Mouse (Mus musculus) monocyte, adult 2 months (primary cell): Measurements from ENCODE around the gene Foxn3.

Experiments
- DNase-seq, 2 experiments: peaks; one replicate each; pipeline ENCODE4 v3.0.0; 2022; ENCODE audit warnings: low spot score in 2 of 2, low read depth in 1 of 2

Foxn3 gene

DNA sequence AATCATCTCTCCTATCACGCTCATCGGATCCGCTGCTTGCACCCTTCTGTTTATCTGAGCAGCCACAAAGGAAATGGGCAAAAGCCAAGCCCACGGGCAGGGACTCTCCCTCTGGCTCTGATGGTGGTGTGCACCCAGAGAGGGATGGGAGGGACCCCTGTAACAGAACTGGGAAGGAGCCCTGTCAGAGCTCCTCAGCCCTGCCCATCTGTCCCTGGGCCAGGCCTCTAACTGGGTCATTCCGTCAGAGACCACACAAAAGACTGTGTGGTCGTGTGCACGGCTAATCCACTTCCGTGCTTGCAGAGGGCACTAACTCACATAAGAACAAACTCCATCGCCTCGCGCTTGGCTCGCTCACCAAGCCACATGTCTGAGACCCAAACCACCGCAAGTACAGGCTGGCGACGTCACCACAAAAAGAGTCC, 95.5 kb downstream of the Foxn3 start:
- DNase-seq = peak; percentile 43 to 47

- DNase-seq = no peak
Observed at GRCm38 (mm10) chr12:99467256-99467883, 96.0 kb downstream of the Foxn3 start.

DNA sequence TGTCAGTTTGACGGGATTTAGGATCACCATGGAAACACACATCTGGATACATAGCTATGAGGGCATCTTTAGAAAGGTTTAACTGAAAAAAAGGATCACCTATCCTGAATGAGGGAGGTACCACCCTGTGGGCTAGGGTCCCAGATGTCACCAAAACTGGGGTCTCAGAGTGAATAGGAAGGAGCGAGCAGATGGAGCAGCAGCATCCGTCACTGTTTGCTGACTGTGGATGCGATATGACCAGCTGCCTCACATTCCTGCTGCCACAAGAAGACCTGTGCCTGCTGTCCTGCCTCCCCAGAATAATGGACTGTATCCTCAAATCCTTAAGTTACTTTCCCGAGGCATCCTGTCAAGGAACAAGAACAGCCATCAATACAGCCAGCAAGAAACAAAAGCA, 97.0 kb downstream of the Foxn3 start:
- DNase-seq = no peak

- peak; percentile 26 to 38 for DNase-seq
Observed at GRCm38 (mm10) chr12:99464291-99464690, 99.1 kb downstream of the Foxn3 start.

DNA sequence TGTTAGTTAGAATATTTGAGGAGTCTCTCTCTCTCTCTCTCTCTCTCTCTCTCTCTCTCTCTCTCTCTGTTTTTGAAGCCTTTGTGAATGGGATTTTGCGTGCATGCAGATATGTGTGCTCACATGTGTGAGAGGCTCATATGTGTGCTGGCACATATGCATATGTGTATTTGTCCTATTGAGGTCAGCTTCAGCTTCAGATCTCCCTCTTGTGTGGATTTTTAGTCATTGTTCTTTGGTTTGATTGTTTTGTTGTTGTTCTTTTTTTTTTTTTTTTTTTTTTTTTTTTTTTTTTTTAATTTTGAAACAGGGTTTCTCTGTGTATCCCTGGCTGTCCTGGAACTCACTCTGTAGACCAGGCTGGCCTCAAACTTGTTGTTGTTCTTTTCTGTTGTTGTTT, 100.5 kb downstream of the Foxn3 start:
- DNase-seq = no peak

- DNase-seq = no peak
Observed at GRCm38 (mm10) chr12:99462302-99462701, 101.1 kb downstream of the Foxn3 start.

DNA sequence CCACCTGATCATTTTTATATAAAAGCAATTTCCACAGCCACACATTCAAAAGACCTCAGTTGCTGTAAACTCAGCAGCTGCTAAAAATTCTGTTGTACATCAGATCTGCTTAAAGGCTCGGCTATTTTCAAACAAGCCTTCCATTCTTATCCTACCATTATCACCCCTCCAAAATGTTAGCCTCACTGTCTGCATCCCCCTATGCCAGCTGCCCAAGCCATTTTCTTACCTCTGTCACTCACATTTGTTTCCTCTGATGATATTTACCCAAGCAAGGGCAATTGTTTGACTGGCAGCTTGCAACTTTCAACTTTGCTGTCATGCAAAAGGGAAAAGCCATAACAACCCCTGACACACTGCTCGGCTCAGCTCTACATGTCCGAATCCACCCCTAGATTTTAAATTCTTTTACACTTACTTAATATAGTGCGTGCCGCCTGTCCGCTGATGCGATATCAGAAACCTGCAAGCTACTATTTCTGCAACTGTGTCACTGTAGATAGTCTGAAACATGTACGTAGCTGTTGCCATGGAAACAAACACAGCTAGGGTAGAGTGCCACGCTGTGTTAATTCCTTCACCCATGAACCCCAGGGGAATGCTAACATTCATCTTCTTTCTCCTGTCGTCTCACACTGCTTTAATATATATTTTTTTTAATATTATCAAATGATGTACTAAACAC, 105.7 kb downstream of the Foxn3 start:
- no peak for DNase-seq

DNA sequence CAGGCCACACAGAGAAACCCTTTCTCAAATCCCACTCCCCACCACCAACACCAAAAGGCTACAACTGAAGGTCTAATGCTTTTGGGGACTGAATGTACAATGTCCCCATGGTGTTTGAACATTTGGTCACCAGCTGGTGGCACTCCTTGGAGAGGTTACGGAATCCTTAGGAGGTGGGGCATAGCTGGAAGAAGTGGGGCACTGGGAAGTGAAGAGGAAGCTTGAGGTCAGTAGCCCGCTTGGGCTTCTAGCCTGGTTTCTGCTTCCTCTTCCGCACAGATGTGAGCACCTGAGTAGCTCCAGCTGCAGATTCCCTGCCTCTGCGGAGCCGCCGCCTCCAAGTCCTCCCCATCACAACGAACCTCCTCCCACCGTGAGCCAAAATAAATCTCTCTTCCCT, 107.8 kb downstream of the Foxn3 start:
- no peak for DNase-seq

DNA sequence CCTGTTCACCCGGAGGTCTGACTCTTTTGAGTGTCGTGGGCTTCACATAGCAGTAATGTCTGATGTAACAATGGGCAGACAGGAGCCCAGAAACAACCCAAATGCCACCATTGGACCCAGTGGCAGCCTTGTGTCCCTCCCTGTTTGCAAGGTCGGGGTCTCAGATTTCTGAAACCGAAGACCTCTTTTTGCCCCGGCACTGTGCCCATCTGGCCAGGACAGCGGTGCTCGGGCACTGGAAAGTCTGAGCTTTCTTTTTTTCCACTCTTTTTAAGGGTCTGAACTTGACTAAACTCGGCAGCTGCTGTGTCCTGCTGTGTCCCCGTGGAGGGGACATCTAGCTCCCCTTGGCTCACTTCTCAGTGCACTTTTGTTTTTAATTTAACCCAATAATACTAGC, 109.0 kb downstream of the Foxn3 start:
- DNase-seq = no peak

GRCm38 (mm10) chr12:99453797-99454196, 109.6 kb downstream of the Foxn3 start:
- DNase-seq = no peak

- no peak for DNase-seq
Observed at GRCm38 (mm10) chr12:99450076-99450475, 113.3 kb downstream of the Foxn3 start.

DNA sequence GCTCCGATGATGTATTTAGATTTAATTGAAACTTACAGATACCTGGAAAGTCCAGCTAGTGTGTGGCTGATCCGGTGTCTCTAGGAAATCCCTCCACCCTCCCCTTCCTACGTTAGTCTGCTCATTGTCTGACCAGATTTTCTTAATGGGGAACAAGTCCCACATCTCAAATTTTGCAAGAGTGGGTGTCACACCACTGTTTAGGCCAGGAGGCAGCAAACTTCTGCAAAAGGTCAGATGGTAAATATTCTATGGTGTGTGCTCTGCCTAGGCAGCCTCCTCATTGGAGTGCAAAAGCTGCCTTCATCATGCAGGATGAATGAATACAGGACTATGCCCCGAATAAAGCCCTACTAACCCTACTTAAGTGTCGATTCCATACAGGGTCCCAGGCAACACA, 115.6 kb downstream of the Foxn3 start:
- no peak for DNase-seq

GRCm38 (mm10) chr12:99445018-99445674, 118.2 kb downstream of the Foxn3 start:
- DNase-seq = no peak

DNA sequence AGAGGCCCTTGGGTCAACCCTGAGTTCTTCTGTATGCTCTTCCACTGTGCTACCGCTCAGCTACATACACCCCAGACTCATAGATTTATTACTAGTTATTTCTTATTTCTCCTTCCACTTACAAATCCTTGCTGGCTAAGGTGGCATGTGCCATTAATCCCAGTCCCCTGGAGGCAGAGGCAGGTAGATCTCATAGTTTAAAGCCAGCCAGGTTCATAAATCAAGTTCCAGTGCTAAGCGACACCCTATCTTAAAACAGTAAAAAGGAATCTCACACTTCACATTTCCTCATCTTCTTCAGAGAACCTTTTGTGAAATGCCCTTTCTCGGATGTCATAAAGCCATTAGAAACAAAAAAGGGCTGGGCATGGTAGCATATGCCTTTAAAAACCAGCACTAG, 120.6 kb downstream of the Foxn3 start:
- DNase-seq = no peak

GRCm38 (mm10) chr12:99440953-99441352, 122.4 kb downstream of the Foxn3 start:
- DNase-seq = no peak

DNA sequence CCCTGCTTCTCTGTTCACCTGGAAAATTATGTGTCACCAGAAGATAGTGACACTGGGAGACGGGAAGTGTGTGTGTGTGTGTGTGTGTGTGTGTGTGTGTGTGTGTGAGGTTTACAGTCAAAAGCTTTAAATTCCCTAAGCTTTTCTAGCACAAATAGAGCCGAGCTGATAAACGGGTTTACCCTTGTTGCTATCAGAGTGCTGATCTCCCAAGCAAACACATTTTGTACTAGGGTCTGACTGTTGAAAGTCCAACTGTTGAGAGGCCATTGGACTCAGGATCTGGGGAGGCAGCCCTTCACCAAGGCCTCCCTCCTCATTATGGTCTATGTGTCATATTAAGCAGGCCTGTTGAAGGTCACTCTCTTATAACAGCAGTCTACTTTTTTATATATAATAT, 123.4 kb downstream of the Foxn3 start:
- no peak for DNase-seq

DNA sequence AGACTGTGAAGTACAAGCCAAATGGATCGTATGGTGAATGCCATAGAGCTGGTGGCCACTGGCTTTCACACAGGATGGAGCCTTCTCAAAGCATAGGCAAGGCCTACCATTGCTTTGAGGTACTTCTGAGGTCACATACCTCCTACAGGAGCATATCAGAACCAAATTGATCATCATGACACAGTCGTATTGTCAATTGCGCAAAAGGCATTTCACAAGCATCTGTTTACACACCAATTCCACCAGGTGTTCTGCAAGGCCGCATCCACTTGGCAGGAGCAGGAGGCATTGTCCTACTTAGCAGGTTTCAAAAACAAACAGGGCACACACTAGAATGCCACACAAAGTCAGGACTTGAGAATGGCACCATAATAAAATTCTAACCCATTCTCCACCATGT, 128.2 kb downstream of the Foxn3 start:
- DNase-seq = no peak

DNA sequence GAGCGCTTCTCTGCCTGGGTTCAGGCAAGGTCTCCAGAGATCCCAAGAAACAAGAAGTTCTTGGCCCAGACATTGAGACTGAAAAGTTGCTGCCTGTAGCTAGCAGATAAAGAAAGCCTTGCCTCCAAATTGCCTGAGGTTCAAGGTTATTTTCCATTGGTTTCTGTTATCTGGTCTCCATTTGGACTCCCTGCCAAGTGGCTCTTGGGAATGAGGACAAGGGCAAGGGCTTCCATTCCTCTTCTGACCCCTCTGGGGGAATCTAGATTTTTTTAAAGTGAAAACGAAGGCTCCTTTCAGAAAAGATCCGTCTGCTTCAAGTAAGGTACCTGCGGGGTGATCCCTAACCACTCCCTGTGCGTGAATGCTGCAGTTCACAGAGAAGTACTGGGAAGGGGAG, 130.0 kb downstream of the Foxn3 start:
- no peak for DNase-seq

DNA sequence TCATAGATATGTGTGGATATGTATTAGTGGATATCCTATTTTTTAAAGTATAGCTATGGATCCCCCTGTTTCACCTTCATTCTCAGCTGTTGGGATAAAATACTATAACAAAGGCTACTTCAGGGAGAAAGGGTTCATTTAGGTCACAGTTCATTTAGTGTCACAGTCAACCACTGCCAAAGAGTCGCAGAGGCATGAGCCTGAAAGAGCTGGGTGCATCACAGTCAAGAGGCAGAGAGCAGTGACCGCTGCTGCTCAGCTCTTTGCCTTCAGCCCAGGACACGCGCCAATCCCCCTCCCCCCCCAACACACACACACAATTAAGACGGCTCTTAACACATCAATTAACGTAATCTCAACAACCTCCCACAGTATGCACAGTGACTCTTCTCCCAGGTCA, 131.8 kb downstream of the Foxn3 start:
- DNase-seq = no peak

DNA sequence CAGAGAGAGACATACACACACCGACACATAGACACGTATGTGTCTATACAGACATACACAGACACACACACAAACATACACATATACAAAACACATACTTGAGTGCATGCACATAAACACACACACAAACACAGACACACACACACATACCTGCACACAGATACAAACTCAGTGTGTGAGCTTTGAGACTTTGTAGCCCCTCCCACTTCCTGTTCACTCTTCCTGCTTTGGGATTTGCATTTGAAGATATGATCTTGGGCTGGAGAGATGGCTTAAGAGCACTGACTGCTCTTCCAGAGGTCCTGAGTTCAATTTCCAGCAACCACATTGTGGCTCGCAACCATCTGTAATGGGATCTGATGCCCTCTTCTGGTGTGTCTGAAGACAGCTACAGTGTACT, 132.4 kb downstream of the Foxn3 start:
- DNase-seq = no peak

GRCm38 (mm10) chr12:99429101-99429500, 134.3 kb downstream of the Foxn3 start:
- no peak for DNase-seq

DNA sequence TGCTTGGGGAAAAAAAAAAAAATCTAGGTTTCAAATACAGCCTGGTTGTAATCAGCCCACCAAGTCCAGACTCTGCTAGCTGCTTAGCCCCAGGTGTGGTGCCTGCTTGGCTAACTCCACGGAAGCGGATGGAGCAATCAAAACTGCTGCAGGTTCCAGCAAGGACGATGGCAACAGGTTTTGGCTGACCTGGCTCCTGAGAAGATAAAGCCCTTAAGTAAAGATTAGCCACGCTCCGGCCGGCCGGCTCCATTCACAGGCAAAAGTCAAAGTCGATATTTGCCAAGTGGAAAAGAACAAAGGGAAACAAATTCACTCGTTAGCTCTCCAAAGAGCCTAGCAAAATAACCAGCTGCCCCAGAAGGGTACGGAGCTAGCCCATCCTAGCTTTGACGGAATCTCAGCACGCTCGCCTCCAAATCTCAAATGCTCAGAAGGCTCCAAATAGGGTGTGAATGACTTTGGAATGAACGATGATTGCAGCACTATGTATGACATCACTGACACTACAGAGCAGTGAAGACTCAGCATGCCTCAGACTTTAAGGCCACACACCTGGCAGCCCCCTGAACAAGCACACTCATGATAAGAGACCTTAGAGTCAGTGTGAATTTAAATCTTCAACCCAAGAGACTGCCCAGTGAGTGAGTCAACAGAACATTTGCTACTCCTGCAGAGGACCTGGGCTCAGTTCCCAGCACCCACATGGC, 137.0 kb downstream of the Foxn3 start:
- DNase-seq = no peak
